Mouse (Mus musculus) left cerebral cortex, adult 6 months (tissue): ENCODE measurements around the gene Pnma3. TPM values are rescaled to one million over a fixed set of nuclear protein-coding genes. Genes with fewer than 3 reads are reported as not detected.

Source experiments
- long read RNA-seq, 2 experiments: library from polyadenylated mRNA; unstranded; transcript quantifications; one replicate each; pipeline ENCODE4 v2.0.0; 2019 to 2020
- polyA plus RNA-seq: library from polyadenylated mRNA; unstranded; fragments of <200 nt; fragmentation: Nextera tagmentation; gene quantifications from 2 replicates; pipeline ENCODE4 v1.2.3, GENCODE M21; 2021

Gene Pnma3
- 0.59 and 1.3 TPM in 2 replicates for polyA plus RNA-seq
- long read RNA-seq, experiment 1, partial matches to known transcripts = 1 of 3 reads
- long read RNA-seq, experiment 1, other reads (novel, unspliced or antisense) = 1 of 3 reads
- long read RNA-seq, experiment 2, partial matches to known transcripts = 0 of 2 reads
- long read RNA-seq, experiment 2, other reads (novel, unspliced or antisense) = 1 of 2 reads

GRCm38 (mm10) chrX:73064415-73064793 is at the start of gene Pnma3:
Pnma3 (plus strand) TSS chrX:73064787.

GRCm38 (mm10) chrX:73037003-73037402 is 27.6 kb upstream of the Pnma3 start, which contains the start of gene Pnma5:
Pnma5 (minus strand) TSS chrX:73037103.

GRCm38 (mm10) chrX:73082267-73083055 is 17.9 kb downstream of the Pnma3 start, which contains the start of gene Xlr4a:
Xlr4a (minus strand) TSS chrX:73082478.

GRCm38 (mm10) chrX:73096941-73097508 is 32.4 kb downstream of the Pnma3 start, which contains the start of gene Xlr3a:
Xlr3a (minus strand) TSS chrX:73097095.

GRCm38 (mm10) chrX:73116747-73117146 is 52.2 kb downstream of the Pnma3 start, which contains the start of gene Gm14685:
Gm14685 (plus strand) TSS chrX:73117047.

Other genes with a start within 250 kb of the Pnma3 start
- 0.33 and 0.39 TPM in 2 replicates for gene Gabrq, start 239.6 kb upstream of the Pnma3 start, polyA plus RNA-seq
- 76.2 and 89.8 TPM in 2 replicates for gene Cetn2, start 146.4 kb upstream of the Pnma3 start, polyA plus RNA-seq
- 18.9 and 19.4 TPM in 2 replicates for gene Nsdhl, start 146.2 kb upstream of the Pnma3 start, polyA plus RNA-seq
- gene Zfp185, start 77.4 kb upstream of the Pnma3 start, polyA plus RNA-seq = 0.60 and 0.70 TPM in 2 replicates
- gene Pnma5, start 27.7 kb upstream of the Pnma3 start, polyA plus RNA-seq = not detected in 2 replicates
- gene Xlr4a, start 17.7 kb downstream of the Pnma3 start, polyA plus RNA-seq = 0.15 TPM in 1 of 2 replicates, not detected in the other
- gene Xlr3a, start 32.3 kb downstream of the Pnma3 start, polyA plus RNA-seq = 0.97 and 2.4 TPM in 2 replicates
- gene Gm14685, start 52.3 kb downstream of the Pnma3 start, polyA plus RNA-seq = 0.37 TPM in 1 of 2 replicates, not detected in the other
- gene Xlr5b, start 84.0 kb downstream of the Pnma3 start, polyA plus RNA-seq = not detected in 2 replicates
- gene DXBay18, start 84.7 kb downstream of the Pnma3 start, polyA plus RNA-seq = 0.28 TPM in 1 of 2 replicates, not detected in the other
- not detected in 2 replicates for gene Spin2d, start 112.2 kb downstream of the Pnma3 start, polyA plus RNA-seq
- gene Xlr3b, start 127.4 kb downstream of the Pnma3 start, polyA plus RNA-seq = 1.3 and 3.3 TPM in 2 replicates
- 0.48 TPM in 1 of 2 replicates, not detected in the other for gene Xlr4b, start 149.5 kb downstream of the Pnma3 start, polyA plus RNA-seq
- gene F8a, start 163.5 kb downstream of the Pnma3 start, polyA plus RNA-seq = 16.8 and 21.8 TPM in 2 replicates
- gene Xlr4c, start 178.3 kb downstream of the Pnma3 start, polyA plus RNA-seq = not detected in 2 replicates
- gene Xlr3c, start 200.6 kb downstream of the Pnma3 start, polyA plus RNA-seq = not detected in 2 replicates
- gene Xlr5a, start 228.2 kb downstream of the Pnma3 start, polyA plus RNA-seq = 0.31 TPM in 1 of 2 replicates, not detected in the other
- gene Xlr5c, start 228.2 kb downstream of the Pnma3 start, polyA plus RNA-seq = 0.20 TPM in 1 of 2 replicates, not detected in the other